Mouse (Mus musculus) forelimb bud, embryonic 11.5 days (tissue): ENCODE measurements around the gene Gm8229.
"Not testable (repeated sequence)": the region's sequence is repeated elsewhere in the genome, so short reads cannot be mapped to it uniquely, and the experiment has no call there.

Source experiments
- DNase-seq: peaks from one replicate; pipeline ENCODE4 v3.0.0-alpha.2; 2012; ENCODE audit warnings: low read depth, low spot score

Gene Gm8229

DNA sequence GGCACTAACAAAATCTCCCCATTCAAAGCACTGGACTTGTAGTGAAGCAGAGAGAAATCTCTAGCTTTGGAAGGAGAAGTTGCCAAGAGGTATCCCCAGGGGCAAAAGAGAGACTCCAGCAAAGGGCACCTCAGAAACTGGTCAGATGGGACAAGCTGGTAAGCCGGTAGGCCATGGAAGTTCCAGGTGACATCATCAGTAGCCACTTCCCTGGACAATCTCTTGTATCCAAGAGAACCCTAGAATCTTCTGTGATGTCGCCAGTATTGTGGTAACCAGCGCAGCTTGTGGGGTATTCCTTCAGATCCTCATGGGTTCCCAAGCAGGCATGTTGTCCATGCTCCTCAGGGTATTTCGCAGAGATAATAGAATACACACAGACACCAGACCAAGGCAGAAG is at the start of gene Gm8229:
Gm8229 (plus strand) TSS at position 301 of the 400 bp plus-strand sequence.
- DNase-seq: not testable (repeated sequence)

DNA sequence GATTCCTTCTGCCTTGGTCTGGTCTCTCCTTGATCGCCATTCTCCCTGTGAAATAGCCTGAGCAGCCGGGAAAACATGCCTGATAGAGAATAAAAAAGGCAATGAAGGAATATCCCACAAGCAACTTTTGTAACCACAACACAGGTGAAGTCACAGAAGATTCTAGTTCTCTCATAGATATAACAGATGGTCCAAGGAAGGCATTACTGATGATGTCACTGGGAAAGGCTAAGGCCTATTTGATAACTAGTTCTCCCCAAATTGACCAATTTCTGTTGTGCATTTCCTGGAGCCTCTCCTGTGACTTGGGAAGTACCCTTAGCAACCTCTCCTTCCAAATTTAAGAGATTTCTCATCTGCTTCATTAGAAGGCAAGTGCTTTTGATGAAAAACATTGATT is 26.7 kb upstream of the Gm8229 start, which contains the start of gene Gm5930:
Gm5930 (minus strand) TSS at position 101 of the 400 bp plus-strand sequence.
- not testable (repeated sequence) for DNase-seq

DNA sequence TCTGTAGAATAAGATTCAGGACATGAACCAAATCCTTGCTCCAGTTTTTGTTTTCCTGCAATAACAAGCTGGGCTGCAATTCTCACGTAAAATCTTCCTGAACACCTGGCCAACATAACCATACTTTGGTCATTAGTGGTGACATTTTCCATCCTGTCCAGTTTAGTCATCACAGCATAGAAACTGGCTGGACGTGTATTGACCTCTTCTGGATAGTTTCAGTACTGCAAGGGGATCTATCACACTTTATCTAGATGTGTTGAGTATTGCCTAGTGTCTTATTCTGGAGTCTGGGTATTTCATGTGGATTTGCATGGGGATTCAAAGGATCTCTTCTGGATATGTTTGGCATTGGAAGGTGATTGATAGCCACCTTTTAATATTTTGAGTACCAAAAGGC is 3.7 kb upstream of the Gm8229 start:
- not testable (repeated sequence) for DNase-seq

DNA sequence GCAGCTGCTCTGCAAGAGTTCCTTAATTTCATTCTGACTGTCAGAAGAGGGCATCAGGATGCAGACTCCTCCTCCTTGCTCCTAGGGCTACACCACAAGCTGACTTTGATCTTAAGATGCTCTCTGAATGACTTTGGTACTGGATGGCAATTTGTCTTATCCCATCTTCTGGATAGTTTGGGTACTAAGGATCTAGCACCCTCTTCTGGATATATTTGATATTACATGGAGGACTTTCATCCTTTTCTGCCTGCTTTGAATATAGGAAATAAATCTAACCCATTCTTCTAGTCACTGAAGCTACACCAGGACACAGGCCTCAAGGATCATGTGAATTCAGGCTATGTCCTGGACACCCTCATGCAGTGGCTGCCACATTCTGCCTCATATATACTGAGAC is 2.9 kb upstream of the Gm8229 start:
- DNase-seq: not testable (repeated sequence)

DNA sequence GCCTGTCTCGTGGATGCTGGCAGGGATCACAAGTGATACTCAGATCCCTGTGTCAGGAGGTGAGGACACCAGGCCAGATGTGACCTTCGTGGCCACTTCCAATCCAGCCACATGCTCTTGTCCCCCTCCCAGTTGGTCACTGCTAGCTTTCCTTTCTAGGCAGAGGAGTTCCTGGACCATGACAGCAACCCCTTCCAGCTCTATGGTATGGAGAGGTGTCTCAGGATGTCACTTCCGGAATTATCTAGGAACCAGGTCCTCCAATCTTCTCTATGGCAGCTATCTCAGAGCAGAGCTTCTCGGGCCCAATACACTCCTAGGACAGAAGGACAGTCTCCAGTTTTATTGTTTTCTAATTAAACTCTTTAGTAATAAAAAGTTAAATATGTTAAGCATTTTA is 19.1 kb downstream of the Gm8229 start:
- not testable (repeated sequence) for DNase-seq

DNA sequence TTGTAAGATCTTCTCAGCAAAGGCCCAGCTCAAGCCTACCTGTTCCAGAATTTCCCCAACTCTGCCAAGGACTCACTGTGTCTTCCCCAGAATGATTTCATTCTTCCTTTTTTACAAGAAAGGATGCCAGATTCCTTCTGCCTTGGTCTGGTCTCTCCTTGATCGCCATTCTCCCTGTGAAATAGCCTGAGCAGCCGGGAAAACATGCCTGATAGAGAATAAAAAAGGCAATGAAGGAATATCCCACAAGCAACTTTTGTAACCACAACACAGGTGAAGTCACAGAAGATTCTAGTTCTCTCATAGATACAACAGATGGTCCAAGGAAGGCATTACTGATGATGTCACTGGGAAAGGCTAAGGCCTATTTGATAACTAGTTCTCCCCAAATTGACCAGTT is 45.4 kb downstream of the Gm8229 start, which contains the start of gene Gm3371:
Gm3371 (minus strand) TSS at position 101 of the 400 bp plus-strand sequence.
- DNase-seq: not testable (repeated sequence)
